ENCODE assay signal across 10 mouse cellular contexts in genomic region chr12:20231528-20231927, GRCm38 (mm10).
DNase-seq lines count a peak whose midpoint lies in the region; ATAC-seq and TF ChIP-seq lines count a peak whose summit lies in the region.
"Had no signal": no experiment of that assay in that cellular context is flagged by ENCODE, and none has a peak within 500 bp of the region (broad histone marks: within the 10 kb centered on the region; RNA-seq: fewer than 3 reads in every experiment).

No protein-coding gene starts in this region.

- TF ChIP-seq EP300 in heart, postnatal 0 days (IDR thresholded peaks at IDR 0.05; ENCODE audit: low read depth): no peak

- no peak overlapping the region for H3K4me2 ChIP-seq in midbrain, embryonic 16.5 days (ENCODE audit: low read length)
- no peak overlapping the region for H3K4me2 ChIP-seq in heart, postnatal 0 days (ENCODE audit: low read depth, low read length)

- ATAC-seq in midbrain, embryonic 16.5 days: no peak
- ATAC-seq in heart, postnatal 0 days (ENCODE audit: insufficient read depth, low read depth): peak; percentile 9; the same call in 1 of the 2 replicates
- ATAC-seq in megakaryocyte-erythroid progenitor cell, adult 5-6 weeks (replicated peaks; ENCODE audit: low FRiP score, low TSS enrichment, poor library complexity, severe bottlenecking): 0 out of 2 replicates have a peak, but pooled peaks have one; percentile 21

- H3K4me3 ChIP-seq in midbrain, embryonic 10.5 days: no peak overlapping the region
- H3K4me3 ChIP-seq in midbrain, embryonic 16.5 days (ENCODE audit: low read depth, low read length): no peak overlapping the region
- no peak overlapping the region for H3K4me3 ChIP-seq in heart, postnatal 0 days (ENCODE audit: low read depth, low read length)
- H3K4me3 ChIP-seq: erythroblast, embryonic 14.5 days; myocyte had no signal

- peak; percentile 3 to 12 for DNase-seq in adrenal gland, postnatal 4 days (ENCODE audit: low spot score in 2 of 2)
- no peak for DNase-seq in adrenal gland, adult 8-10 months
- peak; percentile 26 for DNase-seq in midbrain, embryonic 10.5 days (ENCODE audit: low spot score)
- DNase-seq in heart, postnatal 0 days (ENCODE audit: low spot score): no peak
- no peak for DNase-seq in retina, embryonic 14.5 days (ENCODE audit: low spot score)
- no peak for DNase-seq in frontal cortex, adult 2 months (ENCODE audit: extremely low spot score in 1 of 2, low spot score in 1 of 2)

- H3K9ac ChIP-seq in midbrain, embryonic 16.5 days (ENCODE audit: low read depth, low read length): no peak overlapping the region
- H3K9ac ChIP-seq in heart, postnatal 0 days (replicated peaks; ENCODE audit: low read depth, low read length): no peak overlapping the region

- peaks cover 48% of the 10 kb centered on the region for H3K36me3 ChIP-seq in midbrain, embryonic 10.5 days
- peaks cover 6% of the 10 kb centered on the region; the same call in 1 of the 2 replicates for H3K36me3 ChIP-seq in midbrain, embryonic 16.5 days (ENCODE audit: control insufficient read depth, insufficient read depth, low read length)
- no peaks in the 10 kb centered on the region for H3K36me3 ChIP-seq in heart, postnatal 0 days (replicated peaks; ENCODE audit: control insufficient read depth, insufficient read depth, low read length)

- H3K27ac ChIP-seq in midbrain, embryonic 10.5 days (replicated peaks): no peak overlapping the region
- H3K27ac ChIP-seq in midbrain, embryonic 16.5 days (ENCODE audit: low read length): no peak overlapping the region
- no peak overlapping the region for H3K27ac ChIP-seq in heart, postnatal 0 days (ENCODE audit: low read depth)

- WGBS in midbrain, embryonic 10.5 days: 66% methylated on average over 12 of the region's 12 CpGs
- 71% methylated on average over 12 of the region's 12 CpGs for WGBS in midbrain, embryonic 16.5 days
- 64% methylated on average over 12 of the region's 12 CpGs for WGBS in heart, postnatal 0 days

- H3K9me3 ChIP-seq in midbrain, embryonic 10.5 days (replicated peaks): peaks cover 86% of the 10 kb centered on the region
- H3K9me3 ChIP-seq in midbrain, embryonic 16.5 days (replicated peaks; ENCODE audit: control insufficient read depth, low read length, poor library complexity, severe bottlenecking): peaks cover 72% of the 10 kb centered on the region
- peaks cover 75% of the 10 kb centered on the region for H3K9me3 ChIP-seq in heart, postnatal 0 days (replicated peaks; ENCODE audit: control insufficient read depth, low read length)

- no peak for TF ChIP-seq CTCF in heart, postnatal 0 days (IDR thresholded peaks at IDR 0.05; ENCODE audit: low read depth)

- peaks cover 47% of the 10 kb centered on the region for H3K27me3 ChIP-seq in midbrain, embryonic 10.5 days (ENCODE audit: low read depth, poor library complexity, severe bottlenecking)
- no peaks in the 10 kb centered on the region for H3K27me3 ChIP-seq in midbrain, embryonic 16.5 days (ENCODE audit: control insufficient read depth, insufficient read depth, low read depth, low read length)
- no peaks in the 10 kb centered on the region for H3K27me3 ChIP-seq in heart, postnatal 0 days (ENCODE audit: control insufficient read depth, insufficient read depth, low read length)

- no peaks in the 10 kb centered on the region for H3K4me1 ChIP-seq in midbrain, embryonic 10.5 days
- no peaks in the 10 kb centered on the region for H3K4me1 ChIP-seq in midbrain, embryonic 16.5 days (ENCODE audit: control insufficient read depth, insufficient read depth, low read length)
- H3K4me1 ChIP-seq in heart, postnatal 0 days (ENCODE audit: control insufficient read depth, insufficient read depth): no peaks in the 10 kb centered on the region

Comparison
In these comparisons a context has a peak if more than half of its experiments do, and no peak if none do; other contexts are left out.
1. DNase-seq: peak in adrenal gland, postnatal 4 days (2 of 2) and midbrain, embryonic 10.5 days (single experiment); none in adrenal gland, adult 8-10 months (single experiment), heart, postnatal 0 days (single experiment), retina, embryonic 14.5 days (single experiment) and frontal cortex, adult 2 months (0 of 2).